ENCODE assay signal across 9 mouse cellular contexts in genomic region chr11:87710262-87710615, GRCm38 (mm10). TPM values are rescaled to one million over a fixed set of nuclear protein-coding genes. Genes with fewer than 3 reads are reported as not detected.
DNase-seq lines count a peak whose midpoint lies in the region; ATAC-seq and TF ChIP-seq lines count a peak whose summit lies in the region.
"Had no signal": no experiment of that assay in that cellular context is flagged by ENCODE, and none has a peak within 500 bp of the region (broad histone marks: within the 10 kb centered on the region; RNA-seq: fewer than 3 reads in every experiment).

No protein-coding gene starts in this region.

- ATAC-seq in heart, embryonic 11.5 days (replicated peaks; ENCODE audit: insufficient number of reproducible peaks, low FRiP score, low TSS enrichment): no peak
- ATAC-seq in hindbrain, embryonic 15.5 days (ENCODE audit: low FRiP score, low read depth): no peak
- no peak for ATAC-seq in midbrain, embryonic 12.5 days (ENCODE audit: low FRiP score, low read depth)

- H3K4me3 ChIP-seq in heart, embryonic 11.5 days (ENCODE audit: low read depth, low read length): peak overlapping the region; percentile 38
- peak overlapping the region; percentile 35 for H3K4me3 ChIP-seq in bone marrow, adult 2 months (replicated peaks; ENCODE audit: control insufficient read depth, low read depth, low read length)
- H3K4me3 ChIP-seq in hindbrain, embryonic 15.5 days: peak overlapping the region; percentile 26
- no peak overlapping the region for H3K4me3 ChIP-seq in midbrain, embryonic 12.5 days

- peaks cover 10% of the 10 kb centered on the region for H3K4me1 ChIP-seq in heart, embryonic 11.5 days (ENCODE audit: control insufficient read depth, insufficient read depth, low read length)
- no peaks in the 10 kb centered on the region; the same call in 1 of the 2 replicates for H3K4me1 ChIP-seq in bone marrow, adult 2 months (ENCODE audit: control insufficient read depth, insufficient read depth, low read length)
- H3K4me1 ChIP-seq in hindbrain, embryonic 15.5 days (replicated peaks): peaks cover 10% of the 10 kb centered on the region
- H3K4me1 ChIP-seq in midbrain, embryonic 12.5 days: peaks cover 17% of the 10 kb centered on the region

- peak overlapping the region; percentile 69 for H3K4me2 ChIP-seq in heart, embryonic 11.5 days
- H3K4me2 ChIP-seq in hindbrain, embryonic 15.5 days: peak overlapping the region; percentile 54
- H3K4me2 ChIP-seq in midbrain, embryonic 12.5 days (replicated peaks): peak overlapping the region; percentile 46

- peak overlapping the region; percentile 54 for H3K9ac ChIP-seq in heart, embryonic 11.5 days (ENCODE audit: low read depth, low read length)
- no peak overlapping the region for H3K9ac ChIP-seq in hindbrain, embryonic 15.5 days
- no peak overlapping the region for H3K9ac ChIP-seq in midbrain, embryonic 12.5 days (replicated peaks)

- 51% methylated on average over 7 of the region's 7 CpGs for WGBS in heart, embryonic 11.5 days (ENCODE audit: insufficient replicate concordance)
- WGBS in bone marrow, adult 2 months: 68% methylated on average over 7 of the region's 7 CpGs
- WGBS in hindbrain, embryonic 15.5 days: 58% methylated on average over 7 of the region's 7 CpGs
- 62% methylated on average over 7 of the region's 7 CpGs for WGBS in midbrain, embryonic 12.5 days

- TF ChIP-seq CTCF in bone marrow, adult 2 months (IDR thresholded peaks at IDR 0.05; ENCODE audit: control insufficient read depth, insufficient read depth, low read length): no peak

- H3K36me3 ChIP-seq in heart, embryonic 11.5 days (ENCODE audit: control insufficient read depth, insufficient read depth, low read length): no peaks in the 10 kb centered on the region
- H3K36me3 ChIP-seq in hindbrain, embryonic 15.5 days: no peaks in the 10 kb centered on the region
- H3K36me3 ChIP-seq in midbrain, embryonic 12.5 days: no peaks in the 10 kb centered on the region

- no peak overlapping the region for H3K27ac ChIP-seq in heart, embryonic 11.5 days (ENCODE audit: low read depth, low read length)
- no peak overlapping the region for H3K27ac ChIP-seq in bone marrow, adult 2 months (ENCODE audit: control insufficient read depth, insufficient read depth, low read depth, low read length, poor library complexity)
- H3K27ac ChIP-seq in hindbrain, embryonic 15.5 days (replicated peaks): no peak overlapping the region
- no peak overlapping the region for H3K27ac ChIP-seq in midbrain, embryonic 12.5 days (replicated peaks)

- TF ChIP-seq POLR2A in bone marrow, adult 2 months (IDR thresholded peaks at IDR 0.05; ENCODE audit: borderline replicate concordance, control insufficient read depth, low read depth, low read length): no peak

- peaks cover 21% of the 10 kb centered on the region for H3K27me3 ChIP-seq in heart, embryonic 11.5 days (ENCODE audit: control insufficient read depth, insufficient read depth, low read length)
- H3K27me3 ChIP-seq in hindbrain, embryonic 15.5 days: no peaks in the 10 kb centered on the region; the same call in 1 of the 2 replicates
- H3K27me3 ChIP-seq in midbrain, embryonic 12.5 days: peaks cover 37% of the 10 kb centered on the region

- H3K9me3 ChIP-seq in heart, embryonic 11.5 days (replicated peaks; ENCODE audit: control insufficient read depth, low read length): no peaks in the 10 kb centered on the region
- H3K9me3 ChIP-seq in hindbrain, embryonic 15.5 days: no peaks in the 10 kb centered on the region
- H3K9me3 ChIP-seq in midbrain, embryonic 12.5 days: no peaks in the 10 kb centered on the region

- no peak for DNase-seq in heart, adult 18-20 months
- no peak for DNase-seq in ovary, postnatal 36 days (ENCODE audit: low spot score)
- DNase-seq in cerebellum, adult 8-10 months: no peak
- no peak for DNase-seq in spleen, postnatal 14 days (ENCODE audit: low spot score in 2 of 2)

RNA-seq across cellular contexts. Expression of gene Supt4a, which starts 27.1 kb away (rescaled TPM):
- polyA plus RNA-seq in heart, embryonic 11.5 days (2014; fragmentation: Nextera tagmentation; extraction: Ambion mirVana): 114 and 120 TPM in 2 replicates
- 10 to 100 TPM; 42.8 to 46.1 TPM for total RNA-seq in heart, adult 18-20 months (2021)
- polyA plus RNA-seq in bone marrow, adult 2 months (2011; ENCODE audit: insufficient read depth, insufficient read length, low replicate concordance, missing spikeins): 38.9 and 127 TPM in 2 replicates
- 130 and 137 TPM in 2 replicates for polyA plus RNA-seq in hindbrain, embryonic 15.5 days (2015; fragmentation: Nextera tagmentation; extraction: Ambion mirVana)
- polyA plus RNA-seq in midbrain, embryonic 12.5 days (2016; fragmentation: Nextera tagmentation; extraction: Ambion mirVana): 139 and 145 TPM in 2 replicates

RNA-seq across cellular contexts. Expression of gene Rnf43, which starts 47.7 kb away (rescaled TPM):
- 0.54 and 0.96 TPM in 2 replicates for polyA plus RNA-seq in heart, embryonic 11.5 days (2014; fragmentation: Nextera tagmentation; extraction: Ambion mirVana)
- under 1 TPM; 0.10 to 0.67 TPM for total RNA-seq in heart, adult 18-20 months (2021)
- 0.97 and 3.9 TPM in 2 replicates for polyA plus RNA-seq in bone marrow, adult 2 months (2011; ENCODE audit: insufficient read depth, insufficient read length, low replicate concordance, missing spikeins)
- polyA plus RNA-seq in hindbrain, embryonic 15.5 days (2015; fragmentation: Nextera tagmentation; extraction: Ambion mirVana): 0.65 and 0.75 TPM in 2 replicates
- polyA plus RNA-seq in midbrain, embryonic 12.5 days (2016; fragmentation: Nextera tagmentation; extraction: Ambion mirVana): 0.93 and 1.5 TPM in 2 replicates
- polyA plus RNA-seq: C2C12 had no signal

RNA-seq across cellular contexts. Expression of gene Tspoap1, which starts 50.1 kb away (rescaled TPM):
- polyA plus RNA-seq in heart, embryonic 11.5 days (2014; fragmentation: Nextera tagmentation; extraction: Ambion mirVana): 0.72 and 1.2 TPM in 2 replicates
- under 1 TPM in 1 of 2 experiments, not detected in 1; 0.15 TPM for total RNA-seq in heart, adult 18-20 months (2021)
- 18.0 and 50.9 TPM in 2 replicates for polyA plus RNA-seq in bone marrow, adult 2 months (2011; ENCODE audit: insufficient read depth, insufficient read length, low replicate concordance, missing spikeins)
- polyA plus RNA-seq in hindbrain, embryonic 15.5 days (2015; fragmentation: Nextera tagmentation; extraction: Ambion mirVana): 43.6 and 50.4 TPM in 2 replicates
- polyA plus RNA-seq in midbrain, embryonic 12.5 days (2016; fragmentation: Nextera tagmentation; extraction: Ambion mirVana): 40.6 and 43.5 TPM in 2 replicates
- polyA plus RNA-seq: C2C12 had no signal
